Mouse (Mus musculus) bone marrow, adult 2 months (tissue): ENCODE results near the gene Rgl3.

ENCODE experiments used
- CTCF ChIP-seq: fragments of 200-500 bp; IDR thresholded peaks from 2 replicates; pipeline ENCODE4 v1.5.1; 2011; ENCODE audit warnings: low read length, control low read depth; ENCODE audit not compliant: control insufficient read depth, insufficient read depth
- POLR2A ChIP-seq: fragments of 200-500 bp; IDR thresholded peaks from 2 replicates; pipeline ENCODE4 v1.6.1; 2011; ENCODE audit warnings: low read depth, mild to moderate bottlenecking, control low read depth, low read length, borderline replicate concordance; ENCODE audit not compliant: control insufficient read depth

GRCm38 (mm10) chr9:21989230-21990110, at the start of gene Rgl3:
- TF ChIP-seq CTCF (no peak), POLR2A (no peak)
